Mouse (Mus musculus) intestine, postnatal 0 days (tissue): ENCODE measurements around the gene Otop2. TPM values are rescaled to one million over a fixed set of nuclear protein-coding genes. Genes with fewer than 3 reads are reported as not detected.

Experiments used
- ATAC-seq: fragments of 200-750 bp; cut with Nextera tagmentation; 2 replicates; pipeline ENCODE4 v1.8.0; 2017; ENCODE audit warnings: mild to moderate bottlenecking, moderate TSS enrichment, moderate library complexity
- H3K27ac ChIP-seq: fragments of 300-500 bp; sonication (generic); 2 replicates; pipeline ENCODE4 v1.5.1; 2014; ENCODE audit warnings: mild to moderate bottlenecking, low read depth, low read length, moderate library complexity
- H3K27me3 ChIP-seq: fragments of 300-500 bp; sonication (generic); replicated peaks from 2 replicates; pipeline ENCODE4 v1.6.1; 2014; ENCODE audit warnings: low read length, mixed read lengths; ENCODE audit not compliant: control insufficient read depth, insufficient read depth
- H3K36me3 ChIP-seq: fragments of 300-500 bp; sonication (generic); 2 replicates; pipeline ENCODE4 v1.6.1; 2014; ENCODE audit warnings: mild to moderate bottlenecking, moderate library complexity; ENCODE audit not compliant: control insufficient read depth, insufficient read depth
- H3K4me1 ChIP-seq: fragments of 300-500 bp; sonication (generic); replicated peaks from 2 replicates; pipeline ENCODE4 v1.6.1; 2014; ENCODE audit warnings: antibody characterized with exemption, low read length, mixed read lengths; ENCODE audit not compliant: control insufficient read depth, insufficient read depth
- H3K4me2 ChIP-seq: fragments of 300-500 bp; sonication (generic); replicated peaks from 2 replicates; pipeline ENCODE4 v1.6.1; 2014; ENCODE audit warnings: low read depth, mild to moderate bottlenecking, moderate library complexity
- H3K4me3 ChIP-seq: fragments of 300-500 bp; sonication (generic); 2 replicates; pipeline ENCODE4 v1.5.1; 2014; ENCODE audit warnings: low read depth, low read length
- H3K9ac ChIP-seq: fragments of 300-500 bp; sonication (generic); 2 replicates; pipeline ENCODE4 v1.6.1; 2014; ENCODE audit warnings: mild to moderate bottlenecking, low read depth, low read length
- H3K9me3 ChIP-seq: fragments of 300-500 bp; sonication (generic); 2 replicates; pipeline ENCODE4 v1.6.1; 2016; ENCODE audit warnings: mixed run types; ENCODE audit not compliant: control insufficient read depth
- CTCF ChIP-seq: sonication (generic); IDR thresholded peaks from 2 replicates; pipeline ENCODE4 v1.5.1; 2016; ENCODE audit warnings: low read depth, mild to moderate bottlenecking, control low read depth, antibody characterized with exemption, moderate library complexity
- WGBS: fragments of 180-500 bp; shearing (Covaris S2); extraction: QIAGEN DNeasy Blood & Tissue Kit; methylation state at CpG from one replicate; pipeline ENCODE4 v1.1.7; 2014; 5-methylcytosine and 5-hydroxymethylcytosine counted together
- polyA plus RNA-seq: library from polyadenylated mRNA; unstranded; fragments of >200 nt; fragmentation: Nextera tagmentation; extraction: Ambion mirVana; gene quantifications from 2 replicates; pipeline ENCODE4 v1.2.1, GENCODE M21; 2015

Gene Otop2
- polyA plus RNA-seq, 1 experiment from 2014 or later: 0.05 TPM

DNA sequence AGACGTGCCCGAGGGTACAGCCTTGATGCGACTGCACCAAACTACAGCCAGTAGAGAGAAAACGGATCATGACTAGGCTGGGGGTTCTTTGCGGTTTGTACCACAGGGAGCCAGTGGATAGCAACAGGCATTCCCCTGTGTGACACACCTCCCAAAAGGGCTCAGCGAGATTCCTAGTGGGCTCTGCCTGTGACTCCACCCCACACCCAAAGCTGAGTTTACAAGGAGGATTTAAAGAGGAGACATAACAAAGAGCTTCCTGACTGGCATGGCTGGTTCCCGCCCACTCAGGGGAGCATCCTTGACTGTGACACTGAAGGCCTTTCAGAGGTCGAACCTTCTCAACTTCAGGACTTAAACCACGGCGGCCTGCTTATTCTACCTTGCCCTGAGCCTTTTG is 15.5 kb upstream of the Otop2 start:
- no peak overlapping the region for H3K4me2 ChIP-seq
- 73% methylated on average over 10 of the region's 10 CpGs for WGBS
- 0 out of 2 replicates have a peak, but pooled peaks cover 3% of the 10 kb centered on the region for H3K4me1 ChIP-seq
- H3K9me3 ChIP-seq: no peaks in the 10 kb centered on the region
- TF ChIP-seq CTCF: no peak
- no peak overlapping the region for H3K4me3 ChIP-seq
- no peak overlapping the region for H3K27ac ChIP-seq
- H3K9ac ChIP-seq: no peak overlapping the region
- no peaks in the 10 kb centered on the region for H3K36me3 ChIP-seq
- ATAC-seq: no peak
- H3K27me3 ChIP-seq: no peaks in the 10 kb centered on the region

DNA sequence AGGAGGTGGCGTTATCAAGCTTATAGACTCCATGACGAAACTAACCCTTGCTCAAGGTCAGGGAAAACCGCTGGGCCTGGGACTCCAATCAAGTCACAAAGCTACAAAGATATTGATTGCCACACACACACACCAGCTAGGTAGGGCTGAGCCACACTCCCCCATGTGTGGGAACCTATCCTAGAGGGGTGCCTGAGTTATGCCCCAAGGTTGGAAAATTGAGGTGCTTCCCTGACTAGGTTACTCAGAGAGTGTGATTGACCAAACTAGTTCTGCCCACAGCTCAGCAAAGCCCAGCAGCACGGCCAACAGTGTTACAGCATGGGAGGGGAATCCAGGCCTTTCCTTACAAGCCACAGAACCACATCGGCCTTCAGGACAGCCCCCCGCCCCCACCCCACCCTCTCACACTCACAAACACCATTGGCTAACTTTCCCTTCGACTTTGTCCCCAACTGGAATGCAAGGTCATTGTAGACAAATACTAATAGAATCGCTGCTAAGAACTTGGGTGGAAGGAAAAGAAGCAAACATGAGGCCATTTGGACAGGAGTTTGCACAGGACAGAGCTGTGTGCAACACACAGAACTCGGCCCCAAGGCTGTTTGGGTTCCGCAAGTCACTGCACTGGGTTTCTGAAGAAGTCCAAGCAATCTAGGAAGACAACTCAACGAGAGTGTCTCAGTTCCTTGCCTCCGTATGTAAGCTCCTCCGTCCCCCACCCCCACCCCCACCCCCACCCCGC is 14.2 kb upstream of the Otop2 start:
- peaks cover 3% of the 10 kb centered on the region; the same call in 1 of the 2 replicates for H3K4me1 ChIP-seq
- H3K4me2 ChIP-seq: no peak overlapping the region
- no peak for TF ChIP-seq CTCF
- H3K27me3 ChIP-seq: no peaks in the 10 kb centered on the region
- H3K27ac ChIP-seq: peak overlapping the region; percentile 54; the same call in 1 of the 2 replicates
- no peak overlapping the region for H3K4me3 ChIP-seq
- H3K9ac ChIP-seq: no peak overlapping the region
- ATAC-seq: peak; percentile 48; the same call in 1 of the 2 replicates
- WGBS: 37% methylated on average over 14 of the region's 14 CpGs
- H3K36me3 ChIP-seq: no peaks in the 10 kb centered on the region
- no peaks in the 10 kb centered on the region for H3K9me3 ChIP-seq

DNA sequence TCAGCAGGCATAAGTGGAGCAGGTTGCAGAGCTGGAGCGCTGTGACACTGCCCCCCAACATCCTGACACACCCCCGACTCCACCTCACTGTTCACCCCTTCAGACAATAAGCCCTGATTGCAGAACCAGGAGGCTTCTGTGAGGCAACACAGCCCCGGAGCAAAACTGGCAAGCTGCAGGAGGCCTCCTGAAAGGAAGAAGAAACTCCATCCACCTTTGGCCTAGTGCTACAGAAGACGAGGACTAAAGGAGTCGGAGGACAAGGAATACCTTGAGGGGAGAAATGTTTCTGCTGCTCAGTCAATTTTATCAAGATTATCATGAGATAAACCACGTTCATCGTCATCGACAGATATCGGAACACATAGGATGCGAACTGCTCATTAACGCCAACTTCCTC is 11.0 kb upstream of the Otop2 start:
- Histone ChIP-seq H3K4me1 (peaks cover 3% of the 10 kb centered on the region; the same call in 1 of the 2 replicates), H3K27me3 (no peaks in the 10 kb centered on the region), H3K9ac (no peak overlapping the region), H3K4me2 (no peak overlapping the region), H3K36me3 (no peaks in the 10 kb centered on the region), H3K27ac (no peak overlapping the region), H3K4me3 (no peak overlapping the region), H3K9me3 (no peaks in the 10 kb centered on the region)
- 82% methylated on average over 11 of the region's 11 CpGs for WGBS
- TF ChIP-seq CTCF: no peak
- no peak for ATAC-seq

DNA sequence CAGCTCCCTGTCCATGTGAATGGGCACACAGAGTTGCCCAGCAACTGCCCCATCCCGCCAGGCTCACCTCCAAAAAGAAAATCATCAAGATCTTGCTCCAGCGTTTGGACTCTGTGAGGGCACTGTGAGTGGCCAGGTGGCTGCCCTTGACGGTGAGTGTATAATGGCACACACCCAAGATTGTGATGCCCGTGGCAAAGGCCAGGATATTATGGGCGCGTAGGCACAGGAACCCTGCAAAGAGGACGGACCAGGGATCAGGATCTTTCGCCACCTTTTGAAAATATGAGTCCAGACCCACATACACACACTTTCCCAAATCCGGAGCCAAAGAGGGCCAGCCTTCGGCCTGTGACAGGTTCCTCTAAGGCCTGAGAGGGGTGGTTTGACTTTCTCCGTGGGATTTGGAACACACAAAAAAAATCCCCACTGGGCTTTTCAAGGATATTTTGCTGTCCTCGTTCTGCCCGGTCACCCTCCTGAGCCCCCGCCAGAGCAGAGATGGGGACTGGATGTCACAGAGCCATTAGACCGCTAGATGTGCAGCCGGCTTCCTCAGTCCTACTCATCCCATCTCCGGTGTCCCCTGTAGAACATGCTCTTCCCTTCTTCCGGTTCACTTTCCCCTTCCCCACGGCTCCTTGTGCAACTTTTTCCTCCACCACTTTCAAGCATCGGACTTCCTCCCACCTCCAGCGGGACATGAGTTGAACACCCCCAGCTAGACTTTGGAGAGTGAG is 10.3 kb upstream of the Otop2 start:
- peaks cover 3% of the 10 kb centered on the region; the same call in 1 of the 2 replicates for H3K4me1 ChIP-seq
- no peak for ATAC-seq
- TF ChIP-seq CTCF: no peak
- no peak overlapping the region for H3K9ac ChIP-seq
- no peaks in the 10 kb centered on the region for H3K27me3 ChIP-seq
- WGBS: 47% methylated on average over 21 of the region's 21 CpGs
- H3K27ac ChIP-seq: no peak overlapping the region
- H3K4me3 ChIP-seq: peak overlapping the region; percentile 40
- H3K36me3 ChIP-seq: no peaks in the 10 kb centered on the region
- no peaks in the 10 kb centered on the region for H3K9me3 ChIP-seq
- peak overlapping the region; percentile 87 for H3K4me2 ChIP-seq

DNA sequence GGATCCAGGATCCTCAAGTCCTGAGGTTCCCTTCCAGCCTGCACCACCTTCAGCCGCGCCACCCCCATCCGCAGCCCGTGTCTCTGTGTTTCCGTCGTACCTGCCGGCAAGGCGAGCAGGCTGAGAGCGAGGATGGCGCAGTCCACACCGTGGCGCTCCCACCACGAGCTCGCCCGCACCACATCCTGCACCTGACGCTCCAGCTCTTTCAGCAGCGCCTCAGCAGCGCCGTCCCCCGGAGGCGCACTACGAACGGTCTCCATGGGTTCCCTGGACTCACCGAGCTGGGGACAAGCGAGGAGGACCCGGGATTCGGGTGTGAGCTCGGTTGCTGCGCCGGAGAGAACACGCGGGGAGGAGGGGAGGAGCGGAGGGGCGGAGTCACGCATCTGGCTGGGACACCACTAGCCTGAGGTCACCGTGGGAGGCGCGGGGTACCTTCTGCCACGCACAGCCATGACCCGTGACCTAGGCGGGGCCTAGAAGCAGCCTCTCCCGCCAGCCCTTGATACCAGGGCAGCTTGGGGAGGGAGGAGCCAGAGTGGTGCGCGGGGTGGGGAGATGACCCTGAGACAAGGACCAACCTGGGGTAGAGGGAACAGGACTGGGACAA is 9.6 kb upstream of the Otop2 start, which contains the start of gene Fads6:
Fads6 (minus strand) TSS at position 450 of the 613 bp plus-strand sequence.
- peak; percentile 77 for TF ChIP-seq CTCF
- Histone ChIP-seq H3K4me3 (peak within 1 kb of the TSS; percentile 40), H3K36me3 (no peaks in the 10 kb centered on the region), H3K9me3 (no peaks in the 10 kb centered on the region), H3K9ac (peak within 1 kb of the TSS; percentile 37), H3K4me2 (peak within 1 kb of the TSS; percentile 87), H3K27ac (no peak within 1 kb of the TSS), H3K27me3 (no peaks in the 10 kb centered on the region), H3K4me1 (peaks cover 3% of the 10 kb centered on the region; the same call in 1 of the 2 replicates)
- ATAC-seq: peak; percentile 46
- WGBS: under 1% methylated on average over 44 of the region's 44 CpGs

DNA sequence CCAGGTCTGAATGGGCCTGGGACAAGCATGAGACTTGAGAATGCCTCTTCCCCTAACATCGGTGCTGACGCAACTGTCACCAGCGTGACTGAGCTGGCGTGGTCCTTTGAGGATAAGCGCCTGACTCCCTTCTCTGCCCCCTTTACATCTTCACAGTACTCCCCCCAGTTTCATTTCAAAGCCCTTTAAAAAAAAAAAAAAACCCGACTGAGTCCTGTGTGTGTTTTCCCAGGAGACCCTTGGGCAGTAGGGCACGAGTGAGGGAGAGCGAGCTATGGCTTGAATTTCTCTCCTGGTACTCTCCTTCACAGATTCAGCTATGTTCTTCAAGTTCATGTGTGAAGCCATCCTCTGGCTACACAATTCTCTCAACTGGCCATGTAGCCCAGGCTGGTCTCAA is 8.8 kb upstream of the Otop2 start:
- no peak overlapping the region for H3K27ac ChIP-seq
- H3K36me3 ChIP-seq: no peaks in the 10 kb centered on the region
- H3K9ac ChIP-seq: no peak overlapping the region
- H3K27me3 ChIP-seq: no peaks in the 10 kb centered on the region
- no peak for TF ChIP-seq CTCF
- H3K4me3 ChIP-seq: no peak overlapping the region
- H3K4me1 ChIP-seq: no peaks in the 10 kb centered on the region; the same call in 1 of the 2 replicates
- no peak for ATAC-seq
- no peaks in the 10 kb centered on the region for H3K9me3 ChIP-seq
- H3K4me2 ChIP-seq: no peak overlapping the region
- 79% methylated on average over 8 of the region's 8 CpGs for WGBS
